Mouse (Mus musculus): Measurements from ENCODE around the gene Ly6g6d. TPM values are rescaled to one million over a fixed set of nuclear protein-coding genes. Genes with fewer than 3 reads are reported as not detected.

Gene Ly6g6d
- polyA plus RNA-seq, 1 experiment from 2014 or later, result 4.4 TPM

DNA sequence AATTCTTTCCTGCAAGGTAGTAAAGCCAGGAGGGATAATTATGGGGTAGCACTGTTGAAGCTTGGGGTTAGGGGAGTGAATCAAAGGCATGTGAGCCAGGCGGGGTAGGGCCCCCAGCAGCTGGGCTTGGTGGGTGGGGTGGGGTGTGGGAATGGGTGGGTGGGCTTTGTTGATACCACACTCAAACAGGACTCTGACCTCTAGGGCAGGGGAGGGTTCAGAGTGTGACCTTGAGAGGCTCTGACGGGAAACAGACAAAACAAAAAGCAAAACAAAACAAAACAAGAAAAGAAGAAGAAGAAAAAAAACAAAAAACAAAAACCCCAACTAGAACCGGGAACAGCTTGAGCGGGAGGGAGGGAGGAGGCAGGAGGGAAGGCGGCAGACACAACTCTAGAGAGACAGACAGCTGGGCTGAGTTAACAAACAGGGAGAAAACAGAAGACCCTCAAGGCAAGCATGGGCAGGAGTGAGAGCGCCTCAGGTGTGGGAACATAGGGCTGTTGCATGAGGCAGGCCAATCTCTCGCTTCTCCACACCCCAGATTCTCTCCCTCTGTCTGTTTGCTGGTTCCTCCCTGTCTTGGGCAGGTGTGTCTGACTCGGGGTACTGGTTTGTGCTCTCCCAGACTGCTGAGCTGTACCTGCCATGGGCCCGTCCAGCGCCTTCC is 1.2 kb downstream of the Ly6g6d start, which contains the start of gene Ly6g6e:
TSS of gene Ly6g6e (plus strand) at position 396 of the 670 bp plus-strand sequence.
- Histone ChIP-seq H3K36me3 (ENCODE audit: insufficient read depth, low read length) (no peaks in the 10 kb centered on the region), H3K9me3 (ENCODE audit: low read length) (no peaks in the 10 kb centered on the region), H3K27ac (ENCODE audit: low read length) (peak within 1 kb of the TSS; percentile 77), H3K27me3 (ENCODE audit: insufficient read depth, low read length) (no peaks in the 10 kb centered on the region), H3K4me2 (replicated peaks; ENCODE audit: low read depth, low read length) (peak within 1 kb of the TSS; percentile 67), H3K4me3 (ENCODE audit: low read length) (peak within 1 kb of the TSS; percentile 43), H3K4me1 (ENCODE audit: insufficient read depth, low read length) (peaks cover 33% of the 10 kb centered on the region), H3K9ac (replicated peaks; ENCODE audit: low read length) (peak within 1 kb of the TSS; percentile 72)
- 30% methylated on average over 10 of the region's 10 CpGs for WGBS
- ATAC-seq (ENCODE audit: low FRiP score, low TSS enrichment), result no peak

- Histone ChIP-seq H3K9ac (replicated peaks; ENCODE audit: low read length) (peak overlapping the region; percentile 26; the same call in 1 of the 2 replicates), H3K36me3 (ENCODE audit: insufficient read depth, low read length) (no peaks in the 10 kb centered on the region), H3K4me1 (ENCODE audit: insufficient read depth, low read length) (peaks cover 36% of the 10 kb centered on the region), H3K27me3 (ENCODE audit: insufficient read depth, low read length) (no peaks in the 10 kb centered on the region), H3K9me3 (ENCODE audit: low read length) (no peaks in the 10 kb centered on the region), H3K4me2 (replicated peaks; ENCODE audit: low read depth, low read length) (no peak overlapping the region), H3K27ac (ENCODE audit: low read length) (no peak overlapping the region), H3K4me3 (ENCODE audit: low read length) (no peak overlapping the region)
- ATAC-seq (ENCODE audit: low FRiP score, low TSS enrichment), result no peak
- 30% methylated on average over 17 of the region's 17 CpGs for WGBS
These were observed 3.8 kb downstream of the Ly6g6d start for GRCm38 (mm10) chr17:35074097-35074496.

- no peak overlapping the region for H3K9ac ChIP-seq (replicated peaks; ENCODE audit: low read length)
- H3K27me3 ChIP-seq (ENCODE audit: insufficient read depth, low read length), result 0 out of 2 replicates have a peak, but pooled peaks cover 2% of the 10 kb centered on the region
- H3K36me3 ChIP-seq (ENCODE audit: insufficient read depth, low read length), result no peaks in the 10 kb centered on the region
- H3K9me3 ChIP-seq (ENCODE audit: low read length), result no peaks in the 10 kb centered on the region
- no peak for ATAC-seq (ENCODE audit: low FRiP score, low TSS enrichment)
- no peak overlapping the region for H3K4me3 ChIP-seq (ENCODE audit: low read length)
- 51% methylated on average over 9 of the region's 9 CpGs for WGBS
- H3K27ac ChIP-seq (ENCODE audit: low read length), result no peak overlapping the region; the same call in 1 of the 2 replicates
- H3K4me1 ChIP-seq (ENCODE audit: insufficient read depth, low read length), result peaks cover 18% of the 10 kb centered on the region
- no peak overlapping the region for H3K4me2 ChIP-seq (replicated peaks; ENCODE audit: low read depth, low read length)
These were observed 6.4 kb downstream of the Ly6g6d start for GRCm38 (mm10) chr17:35071454-35071853.

GRCm38 (mm10) chr17:35070556-35071229 is 7.2 kb downstream of the Ly6g6d start:
- Histone ChIP-seq H3K9ac (replicated peaks; ENCODE audit: low read length) (no peak overlapping the region), H3K4me1 (ENCODE audit: insufficient read depth, low read length) (peaks cover 15% of the 10 kb centered on the region), H3K9me3 (ENCODE audit: low read length) (no peaks in the 10 kb centered on the region), H3K27me3 (ENCODE audit: insufficient read depth, low read length) (0 out of 2 replicates have a peak, but pooled peaks cover 7% of the 10 kb centered on the region), H3K27ac (ENCODE audit: low read length) (no peak overlapping the region), H3K4me2 (replicated peaks; ENCODE audit: low read depth, low read length) (no peak overlapping the region), H3K4me3 (ENCODE audit: low read length) (no peak overlapping the region), H3K36me3 (ENCODE audit: insufficient read depth, low read length) (no peaks in the 10 kb centered on the region)
- ATAC-seq (ENCODE audit: low FRiP score, low TSS enrichment), result no peak
- 66% methylated on average over 6 of the region's 6 CpGs for WGBS

GRCm38 (mm10) chr17:35068213-35068914 is 9.5 kb downstream of the Ly6g6d start:
- H3K4me1 ChIP-seq (ENCODE audit: insufficient read depth, low read length), result peaks cover 26% of the 10 kb centered on the region
- H3K9ac ChIP-seq (replicated peaks; ENCODE audit: low read length), result no peak overlapping the region
- no peaks in the 10 kb centered on the region for H3K9me3 ChIP-seq (ENCODE audit: low read length)
- H3K27me3 ChIP-seq (ENCODE audit: insufficient read depth, low read length), result 0 out of 2 replicates have a peak, but pooled peaks cover 7% of the 10 kb centered on the region
- 79% methylated on average over 17 of the region's 17 CpGs for WGBS
- H3K4me3 ChIP-seq (ENCODE audit: low read length), result no peak overlapping the region
- H3K27ac ChIP-seq (ENCODE audit: low read length), result no peak overlapping the region
- no peak for ATAC-seq (ENCODE audit: low FRiP score, low TSS enrichment)
- H3K36me3 ChIP-seq (ENCODE audit: insufficient read depth, low read length), result no peaks in the 10 kb centered on the region
- no peak overlapping the region for H3K4me2 ChIP-seq (replicated peaks; ENCODE audit: low read depth, low read length)

GRCm38 (mm10) chr17:35066084-35066483 is 11.8 kb downstream of the Ly6g6d start, which contains the start of gene Mpig6b:
Mpig6b (minus strand) TSS chr17:35066184.
- Histone ChIP-seq H3K27me3 (ENCODE audit: insufficient read depth, low read length) (0 out of 2 replicates have a peak, but pooled peaks cover 7% of the 10 kb centered on the region), H3K36me3 (ENCODE audit: insufficient read depth, low read length) (peaks cover 18% of the 10 kb centered on the region), H3K9me3 (ENCODE audit: low read length) (no peaks in the 10 kb centered on the region), H3K27ac (ENCODE audit: low read length) (peak within 1 kb of the TSS; percentile 56), H3K9ac (replicated peaks; ENCODE audit: low read length) (peak within 1 kb of the TSS; percentile 29), H3K4me1 (ENCODE audit: insufficient read depth, low read length) (peaks cover 24% of the 10 kb centered on the region), H3K4me3 (ENCODE audit: low read length) (peak within 1 kb of the TSS; percentile 43), H3K4me2 (replicated peaks; ENCODE audit: low read depth, low read length) (peak within 1 kb of the TSS; percentile 59)
- WGBS, result 48% methylated on average over 10 of the region's 10 CpGs
- no peak for ATAC-seq (ENCODE audit: low FRiP score, low TSS enrichment)

GRCm38 (mm10) chr17:35064951-35065947 is 12.6 kb downstream of the Ly6g6d start, which contains the start of gene Ly6g6c:
Ly6g6c (plus strand) TSS chr17:35065388.
- peak within 1 kb of the TSS; percentile 56 for H3K27ac ChIP-seq (ENCODE audit: low read length)
- H3K4me2 ChIP-seq (replicated peaks; ENCODE audit: low read depth, low read length), result peak within 1 kb of the TSS; percentile 59
- H3K4me1 ChIP-seq (ENCODE audit: insufficient read depth, low read length), result peaks cover 32% of the 10 kb centered on the region
- no peaks in the 10 kb centered on the region for H3K9me3 ChIP-seq (ENCODE audit: low read length)
- 2% methylated on average over 48 of the region's 48 CpGs for WGBS
- peak within 1 kb of the TSS; percentile 43 for H3K4me3 ChIP-seq (ENCODE audit: low read length)
- H3K36me3 ChIP-seq (ENCODE audit: insufficient read depth, low read length), result peaks cover 24% of the 10 kb centered on the region
- ATAC-seq (ENCODE audit: low FRiP score, low TSS enrichment), result peak; percentile 68
- 0 out of 2 replicates have a peak, but pooled peaks cover 7% of the 10 kb centered on the region for H3K27me3 ChIP-seq (ENCODE audit: insufficient read depth, low read length)
- peak within 1 kb of the TSS; percentile 29 for H3K9ac ChIP-seq (replicated peaks; ENCODE audit: low read length)

GRCm38 (mm10) chr17:35064378-35064877 is 13.4 kb downstream of the Ly6g6d start:
- Histone ChIP-seq H3K9ac (replicated peaks; ENCODE audit: low read length) (peak overlapping the region; percentile 29), H3K27me3 (ENCODE audit: insufficient read depth, low read length) (0 out of 2 replicates have a peak, but pooled peaks cover 7% of the 10 kb centered on the region), H3K9me3 (ENCODE audit: low read length) (no peaks in the 10 kb centered on the region), H3K36me3 (ENCODE audit: insufficient read depth, low read length) (peaks cover 24% of the 10 kb centered on the region), H3K4me2 (replicated peaks; ENCODE audit: low read depth, low read length) (peak overlapping the region; percentile 59), H3K4me3 (ENCODE audit: low read length) (peak overlapping the region; percentile 43), H3K27ac (ENCODE audit: low read length) (peak overlapping the region; percentile 56), H3K4me1 (ENCODE audit: insufficient read depth, low read length) (peaks cover 35% of the 10 kb centered on the region)
- WGBS, result 31% methylated on average over 10 of the region's 10 CpGs
- ATAC-seq (ENCODE audit: low FRiP score, low TSS enrichment), result no peak
